Mouse (Mus musculus) ES-E14 (cell line): Measurements from ENCODE around the gene Pus7.

Experiments
- MAFK ChIP-seq: IDR thresholded peaks from 2 replicates; pipeline ENCODE4 v1.6.1; 2014; ENCODE audit warnings: mild to moderate bottlenecking, low read depth, low read length, inconsistent platforms; ENCODE audit not compliant: insufficient read depth
- ZNF384 ChIP-seq: IDR thresholded peaks from 2 replicates; pipeline ENCODE4 v1.6.1; 2012; ENCODE audit warnings: low read depth, low read length, inconsistent platforms

DNA sequence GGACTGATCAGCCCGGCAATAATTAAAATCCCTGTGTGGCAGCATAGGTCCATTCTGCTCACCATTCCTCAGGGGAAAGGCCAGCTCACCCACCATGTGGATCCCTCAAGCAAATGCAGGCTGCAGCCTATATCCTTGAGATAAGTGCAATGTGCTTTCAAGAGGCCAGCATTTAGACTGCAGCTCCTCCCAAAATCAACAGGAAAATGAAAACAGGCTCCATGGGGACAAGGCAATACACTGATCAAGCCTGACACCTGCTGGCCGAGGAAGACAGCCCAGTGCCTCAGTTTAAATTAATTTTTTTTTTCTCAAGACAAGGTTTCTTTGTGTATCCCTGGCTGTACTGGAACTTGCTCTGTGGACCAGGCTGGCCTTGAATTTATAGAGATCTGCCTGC is 24.9 kb downstream of the Pus7 start:
- no peak for TF ChIP-seq ZNF384
- no peak for TF ChIP-seq MAFK
